ENCODE assay signal across 12 mouse cellular contexts in genomic region chr3:89233562-89234110, GRCm38 (mm10). TPM values are rescaled to one million over a fixed set of nuclear protein-coding genes. Genes with fewer than 3 reads are reported as not detected.
A peak's percentile ranks its signal among the peaks of the same experiment; 100 is the strongest.
DNase-seq lines count a peak whose midpoint lies in the region; ATAC-seq and TF ChIP-seq lines count a peak whose summit lies in the region.
"Had no signal": no experiment of that assay in that cellular context is flagged by ENCODE, and none has a peak within 500 bp of the region (broad histone marks: within the 10 kb centered on the region; RNA-seq: fewer than 3 reads in every experiment).

No protein-coding gene starts in this region.

- WGBS in liver, embryonic 11.5 days = 69% methylated on average over 14 of the region's 14 CpGs

- peak; percentile 39 to 46 for DNase-seq in heart, adult 18-20 months
- no peak for DNase-seq in heart, postnatal 25 days (ENCODE audit: low spot score)
- DNase-seq in heart, postnatal 10 days = peak; percentile 44 to 55
- peak; percentile 76 to 85 for DNase-seq in lung, postnatal 4 days
- DNase-seq in urinary bladder, postnatal 4 days (ENCODE audit: low spot score in 2 of 2) = no peak
- no peak for DNase-seq in thymus, postnatal 14 days
- DNase-seq in liver, embryonic 11.5 days (ENCODE audit: low spot score) = no peak
- DNase-seq: gastrocnemius, postnatal 25 days; right cerebral cortex, adult 18-20 months had no signal

- H3K36me3 ChIP-seq in ES-Bruce4 (ENCODE audit: control insufficient read depth, insufficient read depth, low read length, poor library complexity, severe bottlenecking) = no peaks in the 10 kb centered on the region
- no peaks in the 10 kb centered on the region for H3K36me3 ChIP-seq in liver, embryonic 11.5 days (ENCODE audit: control insufficient read depth, insufficient read depth, low read length)

- peak; percentile 18 for TF ChIP-seq CTCF in ES-Bruce4 (IDR thresholded peaks at IDR 0.05; ENCODE audit: low read depth, low read length)

- no peak overlapping the region for H3K9ac ChIP-seq in ES-Bruce4 (ENCODE audit: low read depth, poor library complexity, severe bottlenecking)
- H3K9ac ChIP-seq in liver, embryonic 11.5 days (ENCODE audit: low read depth, low read length) = no peak overlapping the region
- H3K9ac ChIP-seq: embryonic facial prominence, embryonic 12.5 days; midbrain, embryonic 12.5 days had no signal

- no peak for ATAC-seq in liver, embryonic 11.5 days (replicated peaks; ENCODE audit: low FRiP score)

- TF ChIP-seq POLR2A in ES-Bruce4 (IDR thresholded peaks at IDR 0.05; ENCODE audit: insufficient read depth, low read length) = no peak

- no peak for TF ChIP-seq EP300 in ES-Bruce4 (IDR thresholded peaks at IDR 0.05; ENCODE audit: insufficient read depth, low read depth, low read length)

- H3K4me3 ChIP-seq in ES-Bruce4 (ENCODE audit: low read depth, low read length) = no peak overlapping the region
- H3K4me3 ChIP-seq in liver, embryonic 11.5 days (ENCODE audit: low read depth, low read length) = no peak overlapping the region
- H3K4me3 ChIP-seq: embryonic facial prominence, embryonic 12.5 days; midbrain, embryonic 12.5 days had no signal

- intact Hi-C loops in heart, postnatal 25 days (cut with DNase I) = no loop called here
- intact Hi-C loops in heart, postnatal 10 days (cut with DNase I) = no loop called here

- no peaks in the 10 kb centered on the region for H3K4me1 ChIP-seq in ES-Bruce4 (ENCODE audit: control insufficient read depth, insufficient read depth, low read length)
- peaks cover 4% of the 10 kb centered on the region for H3K4me1 ChIP-seq in liver, embryonic 11.5 days (replicated peaks; ENCODE audit: control insufficient read depth, insufficient read depth, low read length)

- no peaks in the 10 kb centered on the region for H3K9me3 ChIP-seq in ES-Bruce4 (replicated peaks; ENCODE audit: control insufficient read depth, insufficient read depth, low read length, poor library complexity, severe bottlenecking)
- H3K9me3 ChIP-seq in liver, embryonic 11.5 days (ENCODE audit: control insufficient read depth, low read length) = no peaks in the 10 kb centered on the region
- H3K9me3 ChIP-seq: embryonic facial prominence, embryonic 12.5 days; midbrain, embryonic 12.5 days had no signal

- H3K27ac ChIP-seq in ES-Bruce4 (ENCODE audit: insufficient read depth, low read length) = no peak overlapping the region
- H3K27ac ChIP-seq in liver, embryonic 11.5 days (ENCODE audit: low read depth, low read length) = no peak overlapping the region
- H3K27ac ChIP-seq: embryonic facial prominence, embryonic 12.5 days; midbrain, embryonic 12.5 days had no signal

- no peaks in the 10 kb centered on the region for H3K27me3 ChIP-seq in ES-Bruce4 (ENCODE audit: control insufficient read depth, insufficient read depth, low read length, poor library complexity, severe bottlenecking)
- H3K27me3 ChIP-seq in liver, embryonic 11.5 days (replicated peaks; ENCODE audit: control insufficient read depth, insufficient read depth, low read length) = peaks cover 18% of the 10 kb centered on the region
- H3K27me3 ChIP-seq: midbrain, embryonic 12.5 days had no signal

- no peak overlapping the region for H3K4me2 ChIP-seq in liver, embryonic 11.5 days
- H3K4me2 ChIP-seq: embryonic facial prominence, embryonic 12.5 days; midbrain, embryonic 12.5 days had no signal

RNA-seq across cellular contexts. Expression of gene Muc1, which starts 4.8 kb away (rescaled TPM):
- total RNA-seq in heart, adult 18-20 months (2021) = 1 to 10 TPM in 1 of 2 experiments, under 1 TPM in 1; 0.40 to 2.1 TPM
- under 1 TPM; 0.22 to 0.39 TPM for total RNA-seq in heart, postnatal 25 days (2021)
- 1.5 and 1.6 TPM in 2 replicates for polyA plus RNA-seq in ES-Bruce4 (2011; ENCODE audit: insufficient read depth, insufficient read length, low read depth, missing spikeins)
- total RNA-seq in heart, postnatal 10 days (2021) = under 1 TPM; 0.20 to 0.34 TPM
- 0.30 and 0.62 TPM in 2 replicates for polyA plus RNA-seq in liver, embryonic 11.5 days (2014; fragmentation: Nextera tagmentation; extraction: Ambion mirVana)

RNA-seq across cellular contexts. Expression of gene Mtx1, which starts 6.7 kb away (rescaled TPM):
- 10 to 100 TPM; 60.3 to 61.5 TPM for total RNA-seq in heart, adult 18-20 months (2021)
- 10 to 100 TPM; 62.3 to 62.6 TPM for total RNA-seq in heart, postnatal 25 days (2021)
- 136 and 143 TPM in 2 replicates for polyA plus RNA-seq in ES-Bruce4 (2011; ENCODE audit: insufficient read depth, insufficient read length, low read depth, missing spikeins)
- total RNA-seq in heart, postnatal 10 days (2021) = 10 to 100 TPM; 73.7 to 77.2 TPM
- 219 and 241 TPM in 2 replicates for polyA plus RNA-seq in liver, embryonic 11.5 days (2014; fragmentation: Nextera tagmentation; extraction: Ambion mirVana)

RNA-seq across cellular contexts. Expression of gene Krtcap2, which starts 12.1 kb away (rescaled TPM):
- 10 to 100 TPM; 64.8 to 89.2 TPM for total RNA-seq in heart, adult 18-20 months (2021)
- 10 to 100 TPM; 73.5 to 87.6 TPM for total RNA-seq in heart, postnatal 25 days (2021)
- 163 and 164 TPM in 2 replicates for polyA plus RNA-seq in ES-Bruce4 (2011; ENCODE audit: insufficient read depth, insufficient read length, low read depth, missing spikeins)
- total RNA-seq in heart, postnatal 10 days (2021) = 10 to 100 TPM; 84.4 to 88.0 TPM
- polyA plus RNA-seq in liver, embryonic 11.5 days (2014; fragmentation: Nextera tagmentation; extraction: Ambion mirVana) = 246 and 251 TPM in 2 replicates

RNA-seq across cellular contexts. Expression of gene Trim46, which starts 12.5 kb away (rescaled TPM):
- total RNA-seq in heart, adult 18-20 months (2021) = under 1 TPM; 0.37 to 0.98 TPM
- under 1 TPM; 0.47 to 0.59 TPM for total RNA-seq in heart, postnatal 25 days (2021)
- 5.7 and 7.1 TPM in 2 replicates for polyA plus RNA-seq in ES-Bruce4 (2011; ENCODE audit: insufficient read depth, insufficient read length, low read depth, missing spikeins)
- 1 to 10 TPM in 1 of 2 experiments, under 1 TPM in 1; 0.77 to 1.1 TPM for total RNA-seq in heart, postnatal 10 days (2021)
- polyA plus RNA-seq in liver, embryonic 11.5 days (2014; fragmentation: Nextera tagmentation; extraction: Ambion mirVana) = 0.97 and 1.7 TPM in 2 replicates

RNA-seq across cellular contexts. Expression of gene Thbs3, which starts 18.7 kb away (rescaled TPM):
- total RNA-seq in heart, adult 18-20 months (2021) = 1 to 10 TPM; 2.8 to 5.8 TPM
- total RNA-seq in heart, postnatal 25 days (2021) = 1 to 10 TPM; 6.1 to 7.2 TPM
- 8.1 and 10.4 TPM in 2 replicates for polyA plus RNA-seq in ES-Bruce4 (2011; ENCODE audit: insufficient read depth, insufficient read length, low read depth, missing spikeins)
- 10 to 100 TPM; 20.4 to 21.8 TPM for total RNA-seq in heart, postnatal 10 days (2021)
- polyA plus RNA-seq in liver, embryonic 11.5 days (2014; fragmentation: Nextera tagmentation; extraction: Ambion mirVana) = 3.2 and 5.9 TPM in 2 replicates

Comparison
In these comparisons a context has a peak if more than half of its experiments do, and no peak if none do; other contexts are left out.
1. DNase-seq: peak in heart, adult 18-20 months (2 of 2), heart, postnatal 10 days (2 of 2) and lung, postnatal 4 days (2 of 2); none in heart, postnatal 25 days (single experiment), urinary bladder, postnatal 4 days (0 of 2), thymus, postnatal 14 days (single experiment) and liver, embryonic 11.5 days (single experiment).